Mouse (Mus musculus) inflammation-experienced regulatory T-cells, adult 6 months (primary cell): ENCODE measurements around the gene Anks4b. TPM values are rescaled to one million over a fixed set of nuclear protein-coding genes. Genes with fewer than 3 reads are reported as not detected.

ENCODE experiments used
- ATAC-seq: one replicate; pipeline ENCODE4 v1.8.0; 2017
- polyA plus RNA-seq, 3 experiments: library from polyadenylated mRNA; unstranded; fragments of 100-300 nt; shearing (Covaris generic); gene quantifications; one replicate each; pipeline ENCODE4 v1.2.1; 2017

Anks4b gene
- polyA plus RNA-seq: not detected

DNA sequence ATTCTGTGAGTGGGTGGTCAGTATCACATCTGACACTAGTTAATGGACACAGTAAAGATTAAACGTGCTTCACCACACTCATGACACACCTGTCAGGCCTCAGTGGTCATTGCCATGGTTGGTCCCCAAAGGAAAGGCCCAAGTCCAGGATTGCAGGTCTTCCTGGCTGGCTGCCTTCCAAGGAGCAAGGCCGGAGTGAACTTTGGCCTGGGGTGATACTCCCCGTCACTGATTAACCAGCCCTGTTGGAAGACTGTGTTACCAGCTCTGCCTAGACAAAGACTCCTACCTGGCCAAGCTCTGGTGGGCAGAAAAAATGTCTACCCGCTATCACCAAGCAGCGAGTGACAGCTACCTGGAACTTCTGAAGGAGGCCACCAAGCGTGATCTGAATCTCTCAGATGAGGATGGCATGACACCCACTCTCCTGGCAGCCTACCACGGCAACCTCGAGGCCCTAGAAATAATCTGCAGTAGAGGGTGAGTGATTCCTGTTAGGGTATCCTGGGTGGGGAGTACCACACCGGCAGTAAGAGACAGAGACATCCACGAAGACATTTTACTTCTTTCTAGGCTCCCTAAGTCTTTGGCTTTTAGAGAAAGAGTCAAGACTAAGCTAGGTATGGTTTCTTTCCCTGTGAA, at the start of gene Anks4b:
TSS of gene Anks4b (plus strand) at position 256 of the 642 bp plus-strand sequence.
- no peak for ATAC-seq

DNA sequence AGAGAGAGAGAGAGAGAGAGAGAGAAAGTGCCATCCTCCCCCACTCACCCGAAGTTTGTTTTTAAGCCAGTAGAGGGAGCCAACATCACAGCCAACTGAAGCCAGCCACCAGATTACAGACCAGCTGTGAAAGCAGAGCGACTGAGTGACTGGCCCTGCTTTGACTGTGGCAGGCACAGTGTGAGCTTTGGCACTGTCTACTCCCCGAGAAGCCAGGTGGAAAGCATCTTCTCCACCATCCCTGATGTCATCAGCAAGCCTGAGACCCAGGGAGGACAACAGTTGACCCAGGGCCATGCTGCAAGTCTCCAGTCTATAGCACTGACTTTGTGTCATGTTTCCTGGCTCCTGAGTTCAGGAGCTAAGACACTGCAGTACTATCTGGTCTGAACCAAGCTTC, 48.8 kb upstream of the Anks4b start:
- ATAC-seq: no peak

DNA sequence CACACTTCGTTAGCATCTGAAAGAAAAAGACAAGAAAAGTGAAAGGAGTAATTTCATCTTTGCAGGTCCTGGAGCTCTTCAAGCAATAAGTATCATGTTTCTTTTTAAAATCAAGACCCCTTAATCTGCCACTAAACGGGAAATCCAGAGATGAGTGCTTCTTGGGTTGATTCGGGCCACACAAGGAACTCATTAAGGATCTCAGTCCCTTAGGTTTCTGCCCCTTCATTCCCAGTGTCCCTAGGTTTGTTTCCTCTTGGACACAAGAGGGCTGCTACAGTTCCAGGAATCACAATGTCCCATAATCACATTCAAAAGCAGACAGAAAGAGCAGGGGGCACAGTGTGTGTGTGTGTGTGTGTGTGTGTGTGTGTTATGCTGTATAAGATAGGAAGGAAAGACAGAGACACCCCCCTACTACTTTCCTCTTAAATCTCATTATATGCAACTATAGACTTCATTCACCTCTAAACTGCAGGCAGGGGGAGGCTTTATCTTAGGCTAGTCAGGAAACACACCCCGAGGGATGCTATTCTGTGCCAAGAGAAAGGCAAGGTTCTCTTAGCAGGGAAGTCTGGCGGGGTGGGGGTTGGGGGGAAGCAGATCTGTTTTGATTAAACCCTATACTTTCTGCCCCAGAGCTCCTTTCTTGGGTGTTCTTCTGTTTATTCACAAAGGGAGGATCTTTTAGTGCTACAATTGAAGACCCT, 46.5 kb upstream of the Anks4b start:
- ATAC-seq: no peak

DNA sequence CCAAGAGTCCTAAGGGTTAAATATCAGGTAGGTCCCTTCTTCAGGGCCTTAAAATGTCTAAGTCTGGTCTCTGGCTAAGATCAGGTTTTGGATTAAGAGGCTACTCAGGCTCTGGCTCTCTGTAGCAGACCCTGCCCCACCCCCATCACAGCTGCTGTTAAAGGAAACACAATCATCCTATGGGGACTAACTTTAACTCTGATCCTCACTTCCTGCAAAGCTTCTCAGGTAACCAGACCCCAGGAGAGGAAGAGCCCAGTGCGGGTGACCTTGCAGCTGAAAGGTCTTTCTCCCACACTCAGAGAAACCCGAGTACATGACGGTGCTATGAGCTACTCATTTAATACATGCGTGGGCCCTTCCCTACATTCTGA, 46.0 kb upstream of the Anks4b start:
- ATAC-seq: no peak

DNA sequence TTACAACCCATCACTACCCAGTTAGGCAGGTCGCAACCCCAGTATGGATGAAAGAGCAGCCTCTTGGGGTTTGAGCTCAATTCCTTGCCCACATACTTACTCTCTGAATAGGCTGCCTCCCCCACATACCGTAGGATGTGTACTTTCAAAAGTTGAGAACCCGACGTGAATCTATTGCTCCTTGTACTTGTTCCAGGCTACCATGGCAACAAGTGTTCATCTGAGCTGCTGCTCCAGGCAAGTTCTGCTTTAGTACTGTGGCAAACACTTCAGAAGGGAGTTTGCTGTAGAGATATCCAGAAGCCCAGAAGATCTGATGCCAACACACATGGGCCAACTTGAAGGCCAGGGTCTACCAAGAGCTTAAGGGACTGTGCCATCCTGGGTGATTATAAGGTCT, 44.7 kb upstream of the Anks4b start:
- ATAC-seq: no peak

DNA sequence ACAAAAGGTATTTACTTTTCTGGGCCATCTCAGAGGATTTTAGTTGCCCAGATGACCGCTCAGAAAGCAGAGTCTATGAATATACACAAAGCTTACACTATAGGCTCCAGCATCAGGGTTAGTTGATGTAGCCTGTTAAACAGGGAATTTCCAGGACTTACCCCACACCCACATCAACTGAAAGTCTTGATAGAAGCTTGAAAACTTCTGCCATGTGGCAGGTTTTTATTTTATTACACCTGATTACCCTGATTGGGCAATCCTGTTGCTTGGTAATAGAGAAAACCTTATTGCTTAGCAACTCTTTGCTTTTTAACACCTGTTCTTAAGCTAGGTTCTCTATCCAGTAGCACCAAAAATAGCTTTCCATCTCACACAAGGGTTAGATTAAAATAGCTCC, 30.9 kb upstream of the Anks4b start:
- ATAC-seq: no peak

DNA sequence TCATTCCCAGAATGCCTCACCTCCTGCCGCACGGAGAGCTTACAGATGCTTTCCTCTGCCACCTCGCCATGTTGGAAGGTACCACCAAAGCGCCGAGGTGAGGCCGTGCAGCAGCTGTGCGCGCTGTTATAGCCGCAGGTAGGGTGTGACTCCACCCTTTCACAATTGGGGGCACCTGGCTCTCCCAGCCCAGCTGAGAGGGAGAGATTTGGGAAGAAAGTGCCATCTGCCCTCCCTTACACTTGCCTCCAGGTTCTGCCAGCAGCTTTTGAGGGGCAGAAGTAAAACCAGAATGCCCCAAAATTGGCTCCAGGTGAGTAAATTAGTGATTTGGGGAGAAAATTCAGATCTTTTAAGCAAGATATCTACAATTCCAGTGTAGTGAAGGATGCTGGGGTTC, 28.5 kb upstream of the Anks4b start, which contains the start of gene Zp2:
TSS of gene Zp2 (minus strand) at position 101 of the 400 bp plus-strand sequence.
- ATAC-seq: no peak

DNA sequence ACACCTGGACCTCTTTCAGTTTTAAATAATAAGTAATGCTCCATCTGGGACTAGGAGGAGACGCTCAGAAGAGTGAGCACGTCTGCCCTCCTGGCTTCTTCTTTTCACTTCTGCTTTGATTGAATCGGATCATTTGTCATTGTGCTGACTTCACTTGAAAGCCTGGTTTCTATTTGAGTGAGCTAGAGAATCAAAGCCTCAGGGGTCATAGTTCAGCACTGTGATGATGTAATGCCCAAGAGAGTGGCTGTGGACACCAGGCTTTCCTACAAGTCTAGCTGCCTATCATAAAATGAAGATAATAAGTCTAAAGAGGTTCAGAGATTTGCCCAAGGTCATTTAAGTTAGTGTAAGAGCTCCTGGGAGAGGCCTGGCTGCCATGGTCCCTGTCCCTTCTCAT, 23.4 kb upstream of the Anks4b start:
- ATAC-seq: no peak

DNA sequence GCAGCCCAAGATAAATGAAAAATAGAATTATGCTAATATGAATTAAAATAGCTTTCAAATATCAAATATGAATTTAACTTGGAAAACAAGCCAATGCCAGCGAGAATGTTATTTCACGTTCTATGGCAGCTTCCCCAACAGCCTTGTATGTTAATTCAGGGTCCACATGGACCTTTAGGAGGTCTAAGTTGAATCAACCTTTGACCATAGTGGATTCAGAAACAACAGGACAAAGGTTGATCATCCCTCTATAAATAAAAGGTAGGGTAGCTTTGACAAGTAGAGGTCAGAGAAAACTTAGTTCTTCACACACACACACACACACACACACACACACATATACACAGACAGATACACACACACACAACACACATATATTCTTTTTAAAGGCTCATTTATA, 22.8 kb upstream of the Anks4b start:
- ATAC-seq: no peak

DNA sequence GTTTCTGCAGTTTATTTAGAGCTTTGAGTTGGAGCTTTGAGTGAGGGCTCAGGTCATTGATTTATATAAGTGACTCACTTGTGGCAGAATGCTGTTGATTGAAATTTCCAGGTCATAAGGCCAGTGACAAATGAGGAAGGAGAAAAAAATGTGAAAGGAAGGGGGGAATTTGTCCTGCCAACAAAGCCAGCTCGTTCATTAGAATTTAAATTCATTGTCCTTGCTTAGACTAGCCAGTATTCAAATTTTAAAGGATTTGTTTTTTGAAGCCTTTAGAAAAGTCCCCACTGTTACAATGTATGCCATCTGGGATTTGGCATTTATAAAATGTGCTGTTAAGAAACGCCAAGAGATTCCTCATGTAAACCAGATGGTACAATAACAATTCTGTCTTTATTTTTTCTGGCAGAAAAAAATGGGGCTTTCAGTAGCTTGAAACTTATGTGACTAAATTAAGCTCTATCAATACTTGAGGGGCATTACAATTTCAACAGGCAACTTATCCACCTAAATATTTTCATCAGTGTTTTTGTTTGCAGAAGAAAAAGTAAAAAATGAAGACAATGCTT, 16.7 kb upstream of the Anks4b start:
- no peak for ATAC-seq

DNA sequence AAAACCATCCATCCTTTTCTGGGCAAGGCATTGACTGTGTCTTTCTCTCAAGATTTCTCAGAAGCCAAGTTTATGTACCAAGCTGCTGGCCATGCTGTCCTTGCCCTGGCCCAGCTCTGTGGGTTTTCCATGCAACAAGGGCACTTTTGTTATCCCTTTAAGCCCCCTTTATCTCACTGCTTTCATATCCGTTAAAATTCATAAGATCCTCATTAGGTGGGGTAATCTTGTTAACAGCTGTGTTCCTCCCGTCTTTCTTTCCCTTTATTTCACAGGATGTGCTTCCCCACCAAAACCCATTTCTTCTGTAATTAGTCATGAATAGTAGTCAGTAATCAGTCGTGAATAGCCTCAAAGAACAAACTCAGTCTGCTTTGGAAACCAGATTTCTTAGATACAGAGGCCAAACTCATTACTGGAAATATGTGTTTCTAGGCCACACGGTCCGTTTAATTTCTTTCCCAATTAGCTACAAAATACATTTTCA, 16.0 kb upstream of the Anks4b start:
- no peak for ATAC-seq

DNA sequence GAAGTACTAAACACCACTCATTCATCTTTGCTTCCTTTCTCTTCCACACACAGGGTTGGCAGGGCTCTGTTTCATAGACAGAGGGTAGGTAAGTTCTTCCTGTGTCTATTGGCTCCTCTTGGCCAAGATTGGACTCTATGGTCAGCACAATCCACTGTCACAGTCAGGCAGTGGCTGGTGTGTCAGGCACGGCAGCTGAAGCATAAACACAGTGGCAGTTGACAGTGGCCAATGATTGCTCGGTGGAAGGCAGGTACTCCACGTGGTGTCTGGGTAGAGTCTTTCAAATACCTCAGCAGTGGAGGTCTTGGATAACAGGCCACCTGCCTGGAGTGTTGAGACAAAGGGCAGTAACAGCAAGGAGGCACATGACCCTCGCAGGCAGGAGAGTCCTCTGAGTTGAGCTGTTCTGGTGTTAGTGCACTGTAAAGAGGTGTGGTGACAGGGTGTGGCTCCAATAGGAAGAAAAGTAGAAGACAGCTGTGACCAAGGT, 15.5 kb upstream of the Anks4b start:
- ATAC-seq: no peak

DNA sequence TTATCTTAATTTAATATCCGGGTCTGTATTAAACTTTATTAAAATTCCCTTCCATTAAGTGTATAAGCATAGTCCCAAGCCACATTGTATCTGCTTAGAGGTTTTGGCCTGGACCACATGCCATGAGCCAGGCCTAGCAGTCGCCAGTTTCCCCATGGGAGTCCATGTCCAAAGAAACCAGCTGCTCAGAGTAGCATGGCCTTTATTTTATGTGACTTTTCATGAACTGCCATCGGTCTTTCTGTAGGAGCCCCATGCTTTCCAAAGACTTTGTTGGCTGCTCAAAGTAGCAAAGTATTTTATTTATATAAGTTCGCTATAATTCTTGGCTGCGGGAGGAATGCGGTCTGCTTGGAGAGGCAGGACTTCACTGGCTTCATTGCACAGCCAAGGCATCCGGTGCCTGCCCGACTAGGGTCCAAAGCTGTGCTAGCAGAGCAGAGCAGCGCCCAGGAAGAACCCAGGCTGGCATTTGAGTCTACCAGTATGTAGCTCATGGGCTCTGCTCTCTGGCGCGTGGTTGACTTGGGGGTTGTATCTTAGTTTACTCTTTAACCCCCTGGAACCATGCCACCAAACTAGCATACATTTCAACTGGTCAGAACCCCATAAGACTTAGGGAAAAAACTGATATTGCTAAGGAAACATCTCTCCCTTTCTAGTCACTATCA, 9.9 kb upstream of the Anks4b start:
- ATAC-seq: no peak

DNA sequence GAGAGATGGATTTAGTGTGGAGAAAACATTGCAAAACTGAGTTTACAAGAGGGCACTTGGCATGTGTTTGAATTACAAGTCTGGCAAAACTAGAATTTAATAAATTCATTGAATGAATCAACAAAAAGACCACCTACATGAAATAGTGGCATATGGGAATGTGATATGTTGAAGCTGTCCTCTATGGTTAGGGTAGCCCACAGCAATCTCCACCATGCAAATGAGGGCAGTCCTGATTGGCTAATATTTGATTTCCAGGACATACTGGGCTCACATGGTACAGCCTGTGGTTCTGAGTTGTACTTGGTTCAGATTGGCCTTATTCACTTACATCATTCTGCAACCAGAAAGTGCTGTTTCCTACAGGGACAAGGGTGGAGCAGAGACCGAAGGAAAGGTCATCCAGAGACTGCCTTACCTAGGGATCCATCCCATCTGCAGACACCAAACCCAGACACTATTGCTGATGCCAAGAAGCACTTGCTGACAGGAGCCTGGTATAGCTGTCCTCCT, 1.4 kb upstream of the Anks4b start:
- ATAC-seq: no peak

DNA sequence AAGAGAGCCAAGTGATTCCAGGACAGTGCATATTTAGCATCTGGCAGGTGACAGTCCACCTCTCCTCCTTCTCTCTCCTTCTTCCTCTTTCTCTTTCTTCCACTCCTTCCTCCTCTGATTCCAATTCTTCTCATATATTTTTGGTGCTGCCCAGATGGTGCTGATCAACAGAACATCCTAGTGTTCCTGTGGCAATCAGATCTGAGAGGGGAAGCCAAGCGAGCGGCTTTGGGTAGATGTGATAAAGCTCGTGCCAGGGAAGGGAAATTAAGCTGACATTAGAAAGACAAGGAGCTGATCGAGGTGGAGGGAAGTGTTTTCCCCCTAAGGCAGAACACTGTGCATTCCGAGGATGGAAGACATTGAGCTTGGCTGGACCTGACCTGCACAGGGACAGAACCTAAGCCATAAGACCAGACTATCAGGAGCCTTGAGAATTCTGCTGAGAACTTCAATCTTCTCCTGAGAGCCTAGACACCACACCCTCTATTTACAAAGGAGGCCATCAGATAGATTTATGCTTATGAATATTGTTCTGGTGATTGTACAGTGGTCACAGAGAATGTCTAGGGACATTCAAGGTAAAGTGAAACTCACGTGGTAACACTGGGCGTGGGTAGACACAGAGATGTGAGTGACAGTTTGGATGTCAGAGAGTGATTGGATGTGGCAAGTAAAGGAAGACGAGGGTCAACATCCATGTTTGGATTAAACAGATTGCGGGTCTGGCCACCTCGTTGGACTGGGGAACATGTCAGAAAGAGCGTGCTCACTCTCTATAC, 1.3 kb downstream of the Anks4b start:
- no peak for ATAC-seq

DNA sequence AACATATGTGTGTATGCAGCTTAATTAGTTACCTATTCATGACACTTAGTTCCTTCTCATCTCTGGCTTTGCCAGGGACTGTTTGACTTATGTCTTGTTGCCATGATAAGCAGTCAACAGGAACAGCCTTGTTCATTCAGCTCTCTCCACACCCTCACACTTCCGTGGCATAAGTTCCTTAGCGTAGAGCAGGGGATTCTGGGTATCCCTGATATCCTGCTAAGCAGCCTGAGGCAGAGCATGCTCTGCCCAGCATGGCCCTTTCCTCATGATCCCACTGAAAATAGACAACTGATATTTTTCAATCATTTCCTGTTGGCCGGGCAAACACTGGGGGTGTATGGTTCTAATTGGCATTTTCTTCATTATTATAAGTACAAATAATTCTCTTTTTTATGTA, 4.0 kb downstream of the Anks4b start:
- no peak for ATAC-seq

DNA sequence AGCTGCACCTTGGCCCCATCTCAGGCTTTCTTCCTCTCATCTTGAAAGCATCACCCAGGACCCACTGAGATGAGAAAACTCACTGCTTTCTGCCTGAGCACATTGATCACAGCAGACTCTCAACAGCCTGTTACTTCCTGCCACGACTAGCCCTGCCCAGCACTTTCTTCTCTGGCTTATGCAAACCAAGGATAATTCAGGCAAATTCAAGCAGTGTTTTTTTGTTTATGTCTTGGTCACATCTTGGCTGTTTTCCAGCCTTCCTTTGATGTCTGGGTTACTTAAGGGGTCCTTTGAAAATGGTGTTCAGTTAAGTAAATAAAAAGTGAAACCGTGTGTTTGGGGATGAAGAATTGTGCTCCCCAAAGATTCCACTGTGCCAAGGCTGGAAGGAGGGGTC, 5.3 kb downstream of the Anks4b start:
- no peak for ATAC-seq

DNA sequence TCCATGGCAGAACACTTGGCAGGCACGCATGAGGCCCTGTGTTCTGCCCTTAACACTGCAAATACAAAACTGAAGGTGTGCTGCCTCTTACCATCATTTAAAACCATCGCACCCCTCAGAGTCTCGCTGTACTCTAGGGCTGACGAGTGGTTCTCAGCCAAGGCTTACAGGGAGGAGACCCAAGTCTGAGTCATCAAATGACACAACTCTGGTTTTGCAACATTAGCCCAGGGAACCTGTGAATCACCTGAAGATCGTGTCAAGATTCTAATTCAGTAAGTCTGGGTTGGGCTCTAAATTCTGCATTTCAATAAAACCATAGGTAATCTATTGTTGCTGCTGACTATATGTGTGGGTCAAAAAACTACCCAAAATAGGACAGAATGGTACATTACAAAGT, 6.9 kb downstream of the Anks4b start:
- ATAC-seq: no peak

DNA sequence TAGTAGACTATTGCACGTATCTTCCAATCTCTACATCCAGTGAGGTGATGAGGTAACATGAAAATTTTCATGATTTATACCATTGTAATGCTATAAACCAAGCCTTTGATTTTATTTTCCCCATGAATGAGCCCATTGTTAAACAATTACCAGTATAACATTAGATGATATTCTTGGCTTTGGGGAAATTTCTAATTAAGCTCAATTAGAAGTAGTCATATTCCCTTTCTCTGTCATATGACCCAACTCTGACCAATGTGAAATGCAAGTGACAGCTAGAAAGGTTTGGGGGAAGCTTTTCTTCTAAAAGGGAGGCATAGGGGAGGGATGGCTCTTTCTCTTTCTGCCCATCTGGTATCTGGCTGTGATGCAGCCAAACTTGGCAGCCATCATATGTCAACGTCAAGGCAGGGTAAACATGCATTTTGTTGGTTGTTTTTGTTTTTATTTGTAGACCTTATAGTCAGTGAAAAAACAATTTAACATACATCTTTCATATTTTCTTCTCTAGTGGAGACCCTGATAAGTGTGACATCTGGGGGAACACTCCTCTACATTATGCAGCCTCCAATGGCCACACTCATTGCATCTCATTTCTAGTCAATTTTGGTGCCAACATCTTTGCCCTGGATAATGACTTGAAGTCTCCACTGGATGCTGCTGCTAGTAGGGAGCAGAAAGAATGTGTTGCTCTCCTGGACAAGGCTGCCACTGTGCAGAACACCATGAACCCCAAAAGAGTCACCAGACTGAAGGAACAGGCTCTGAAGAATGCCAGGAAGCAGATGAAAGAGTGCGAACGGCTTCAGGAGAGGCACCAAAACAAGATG, 8.0 kb downstream of the Anks4b start:
- ATAC-seq: no peak

DNA sequence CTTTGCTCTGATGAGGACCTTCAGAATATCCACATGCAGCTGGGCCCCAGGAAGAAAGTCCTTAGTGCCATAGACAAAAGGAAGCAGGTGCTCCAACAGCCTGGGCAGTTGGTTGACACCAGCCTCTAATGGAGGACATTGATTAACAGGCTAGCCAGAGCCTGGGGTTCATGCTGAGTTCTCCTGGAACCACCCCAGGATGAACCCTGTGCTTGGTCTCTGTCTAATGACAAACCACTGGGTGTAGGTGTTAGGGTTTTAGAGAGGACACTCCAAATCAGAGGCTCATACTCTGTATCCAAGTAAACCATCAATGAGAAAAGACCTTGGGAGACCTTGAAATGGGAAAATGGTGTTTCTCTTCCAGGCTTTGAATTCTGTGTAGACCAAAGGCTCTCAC, 9.2 kb downstream of the Anks4b start:
- no peak for ATAC-seq

DNA sequence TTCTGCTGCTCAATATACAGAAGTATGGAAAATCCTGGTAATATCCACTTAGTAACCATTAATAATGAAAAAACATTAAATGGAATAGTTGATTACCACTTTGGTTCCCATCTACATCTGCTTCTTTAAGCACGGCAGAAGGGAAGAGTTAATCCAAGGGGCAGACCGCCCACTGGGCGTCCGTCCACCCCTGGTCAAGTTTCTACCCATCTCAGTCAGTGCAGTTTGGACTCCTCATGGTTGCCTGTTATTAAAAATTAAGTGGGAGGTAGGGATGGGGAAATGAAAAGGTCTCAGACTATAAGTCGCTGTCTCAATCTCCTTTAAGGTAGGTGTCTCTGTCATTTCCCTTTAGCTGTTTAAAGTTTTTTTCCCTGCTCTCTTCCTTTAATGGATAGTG, 15.3 kb downstream of the Anks4b start:
- ATAC-seq: no peak
